Mouse (Mus musculus) R1 (cell line): ENCODE data around the gene Ifi35.
"Not testable (repeated sequence)": the region's sequence is repeated elsewhere in the genome, so short reads cannot be mapped to it uniquely, and the experiment has no call there.

Experiments used
- DNase-seq: peaks from one replicate; pipeline ENCODE4 v3.0.0-alpha.2; 2018; ENCODE audit warnings: low read depth, low spot score

Ifi35 gene

GRCm38 (mm10) chr11:101468263-101468688, 20.1 kb downstream of the Ifi35 start:
- peak; percentile 63 for DNase-seq

- no peak for DNase-seq
These were observed 20.5 kb downstream of the Ifi35 start for GRCm38 (mm10) chr11:101468731-101469130.

- DNase-seq = no peak
These were observed 20.9 kb downstream of the Ifi35 start for GRCm38 (mm10) chr11:101469155-101469554.

GRCm38 (mm10) chr11:101470206-101470605, 22.0 kb downstream of the Ifi35 start:
- DNase-seq = peak; percentile 37

GRCm38 (mm10) chr11:101471926-101472325, 23.7 kb downstream of the Ifi35 start:
- no peak for DNase-seq

GRCm38 (mm10) chr11:101472336-101472735, 24.1 kb downstream of the Ifi35 start:
- DNase-seq = no peak

- not testable (repeated sequence) for DNase-seq
These were observed 25.5 kb downstream of the Ifi35 start for GRCm38 (mm10) chr11:101473686-101474085.

GRCm38 (mm10) chr11:101474298-101474697, 26.1 kb downstream of the Ifi35 start:
- DNase-seq = no peak

- DNase-seq = not testable (repeated sequence)
These were observed 28.2 kb downstream of the Ifi35 start for GRCm38 (mm10) chr11:101476361-101476760.

GRCm38 (mm10) chr11:101477194-101477551, 29.0 kb downstream of the Ifi35 start:
- no peak for DNase-seq

- no peak for DNase-seq
These were observed 29.5 kb downstream of the Ifi35 start for GRCm38 (mm10) chr11:101477552-101478211.

- peak; percentile 83 for DNase-seq
These were observed 31.0 kb downstream of the Ifi35 start for GRCm38 (mm10) chr11:101479171-101479635.

GRCm38 (mm10) chr11:101480912-101481311, 32.7 kb downstream of the Ifi35 start:
- DNase-seq = no peak

GRCm38 (mm10) chr11:101483804-101484203, 35.6 kb downstream of the Ifi35 start:
- no peak for DNase-seq

GRCm38 (mm10) chr11:101484245-101484644, 36.0 kb downstream of the Ifi35 start:
- DNase-seq = no peak

GRCm38 (mm10) chr11:101484814-101485213, 36.6 kb downstream of the Ifi35 start:
- DNase-seq = no peak

GRCm38 (mm10) chr11:101485509-101486028, 37.4 kb downstream of the Ifi35 start:
- no peak for DNase-seq

GRCm38 (mm10) chr11:101486126-101486525, 37.9 kb downstream of the Ifi35 start:
- no peak for DNase-seq

- no peak for DNase-seq
These were observed 58.1 kb downstream of the Ifi35 start for GRCm38 (mm10) chr11:101506269-101506780.

- peak; percentile 44 for DNase-seq
These were observed 58.9 kb downstream of the Ifi35 start for GRCm38 (mm10) chr11:101507090-101507489.
